Mouse (Mus musculus): ENCODE data around the gene Zdhhc5. TPM values are rescaled to one million over a fixed set of nuclear protein-coding genes. Genes with fewer than 3 reads are reported as not detected.
A peak's percentile ranks its signal among the peaks of the same experiment; 100 is the strongest.
"Not testable (repeated sequence)": the region's sequence is repeated elsewhere in the genome, so short reads cannot be mapped to it uniquely, and the experiment has no call there.

Gene Zdhhc5
- polyA plus RNA-seq, 1 experiment from 2014 or later = 15.2 TPM

DNA sequence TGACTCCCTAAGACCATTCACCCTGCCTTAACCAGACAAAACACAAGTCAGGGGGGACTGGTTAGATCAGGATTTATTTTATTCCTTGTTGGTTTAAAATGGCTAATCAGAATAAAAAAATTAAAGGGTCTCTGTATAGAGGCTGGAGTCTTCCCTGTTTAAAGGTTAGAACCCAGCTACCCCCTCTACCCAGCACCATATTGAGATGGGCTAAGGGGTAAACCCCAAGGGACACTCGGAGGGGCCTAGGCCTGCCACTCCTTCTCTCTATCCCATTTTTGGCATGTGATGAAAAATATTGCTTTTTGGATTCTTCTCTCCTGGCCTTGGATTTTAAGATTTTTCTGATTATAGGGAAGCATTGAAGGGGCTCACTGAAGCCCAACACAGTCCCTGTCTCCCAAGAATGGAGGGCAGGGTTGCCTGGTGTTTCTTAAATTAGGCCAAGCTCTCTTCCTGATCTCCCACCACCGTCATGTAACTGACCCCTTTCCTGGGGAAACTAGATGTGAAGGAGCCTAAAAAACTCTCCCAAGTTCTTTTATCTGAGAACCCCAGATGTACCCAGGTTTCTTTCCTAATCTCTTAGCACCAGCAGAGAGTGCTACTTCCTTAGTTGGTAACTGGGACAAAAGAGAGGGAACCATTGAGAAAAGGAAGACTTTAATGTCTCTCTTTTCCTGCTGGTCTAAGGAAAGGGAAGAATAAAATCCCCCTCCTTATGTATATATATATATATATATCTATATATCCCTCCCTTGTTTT is 26.7 kb downstream of the Zdhhc5 start:
- Histone ChIP-seq H3K36me3 (ENCODE audit: control insufficient read depth, insufficient read depth, low read length) (peaks cover 59% of the 10 kb centered on the region), H3K9ac (ENCODE audit: low read depth, low read length) (no peak overlapping the region), H3K27me3 (replicated peaks; ENCODE audit: control insufficient read depth, insufficient read depth, low read length) (no peaks in the 10 kb centered on the region), H3K4me1 (ENCODE audit: control insufficient read depth, insufficient read depth, low read depth, low read length) (no peaks in the 10 kb centered on the region), H3K4me3 (ENCODE audit: low read length) (no peak overlapping the region), H3K9me3 (ENCODE audit: control insufficient read depth, low read length) (no peaks in the 10 kb centered on the region), H3K27ac (ENCODE audit: low read depth, low read length) (no peak overlapping the region), H3K4me2 (ENCODE audit: low read length) (no peak overlapping the region)
- no peak for ATAC-seq
- 93% methylated on average over 2 of the region's 2 CpGs for WGBS

DNA sequence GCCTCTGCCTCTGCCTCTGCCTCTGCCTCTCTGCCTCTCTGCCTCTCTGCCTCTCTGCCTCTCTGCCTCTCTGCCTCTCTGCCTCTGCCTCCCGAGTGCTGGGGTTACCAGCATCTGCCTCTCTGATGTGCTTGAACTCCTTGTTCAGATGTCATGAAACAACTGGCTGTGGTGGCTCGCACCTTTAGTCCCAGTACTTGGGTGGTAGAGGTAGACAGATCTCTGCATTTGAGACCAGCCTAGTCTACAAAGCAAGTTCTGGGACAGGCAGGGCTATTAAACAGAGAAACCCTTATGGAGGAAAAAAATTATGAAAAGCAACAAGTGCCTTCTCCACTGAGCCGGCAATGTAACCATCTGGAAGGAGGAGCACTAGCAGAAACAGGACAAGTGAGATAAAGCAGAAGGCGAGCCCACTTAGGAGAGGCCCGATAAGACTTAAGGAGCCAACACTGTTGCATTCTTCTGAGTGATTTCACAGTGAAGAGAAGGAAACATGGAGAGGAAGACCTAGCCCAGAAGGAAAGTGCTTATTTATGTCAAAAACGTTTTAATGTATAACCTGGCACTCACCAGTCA is 32.3 kb downstream of the Zdhhc5 start:
- Histone ChIP-seq H3K4me2 (ENCODE audit: low read length) (no peak overlapping the region), H3K9me3 (ENCODE audit: control insufficient read depth, low read length) (no peaks in the 10 kb centered on the region), H3K27ac (ENCODE audit: low read depth, low read length) (no peak overlapping the region), H3K27me3 (replicated peaks; ENCODE audit: control insufficient read depth, insufficient read depth, low read length) (no peaks in the 10 kb centered on the region), H3K9ac (ENCODE audit: low read depth, low read length) (no peak overlapping the region), H3K4me3 (ENCODE audit: low read length) (no peak overlapping the region), H3K36me3 (ENCODE audit: control insufficient read depth, insufficient read depth, low read length) (peaks cover 18% of the 10 kb centered on the region), H3K4me1 (ENCODE audit: control insufficient read depth, insufficient read depth, low read depth, low read length) (peaks cover 8% of the 10 kb centered on the region)
- no peak for ATAC-seq
- 88% methylated on average over 6 of the region's 6 CpGs for whole genome bisulfite sequencing

DNA sequence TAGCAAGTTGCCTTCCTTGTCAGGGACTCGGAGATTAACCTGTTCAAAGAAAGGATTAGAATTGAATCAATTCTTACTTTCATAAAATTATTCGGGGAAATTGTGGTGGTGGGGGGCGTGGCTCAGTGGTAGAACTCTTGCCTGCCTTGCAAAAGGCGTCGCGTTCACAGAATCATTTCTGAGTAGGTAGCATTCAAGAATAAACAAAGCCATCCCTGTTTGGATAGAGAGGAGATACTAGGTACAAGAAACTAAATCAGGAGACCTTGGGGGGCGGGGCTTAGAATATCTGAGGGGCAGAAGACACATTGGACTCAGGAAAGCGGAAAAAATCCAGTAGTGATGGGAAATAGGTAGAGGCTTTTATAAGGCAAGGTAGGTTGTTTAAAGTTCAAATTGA is 36.0 kb downstream of the Zdhhc5 start, which contains the start of gene Tmx2:
Gene Tmx2 (minus strand): TSS at position 125 of the 400 bp plus-strand sequence.
- H3K9me3 ChIP-seq (ENCODE audit: control insufficient read depth, low read length) = no peaks in the 10 kb centered on the region
- no peaks in the 10 kb centered on the region for H3K27me3 ChIP-seq (replicated peaks; ENCODE audit: control insufficient read depth, insufficient read depth, low read length)
- peak within 1 kb of the TSS; percentile 45 for H3K27ac ChIP-seq (ENCODE audit: low read depth, low read length)
- peaks cover 12% of the 10 kb centered on the region for H3K36me3 ChIP-seq (ENCODE audit: control insufficient read depth, insufficient read depth, low read length)
- peak within 1 kb of the TSS; percentile 73 for H3K4me2 ChIP-seq (ENCODE audit: low read length)
- H3K9ac ChIP-seq (ENCODE audit: low read depth, low read length) = peak within 1 kb of the TSS; percentile 73
- H3K4me1 ChIP-seq (ENCODE audit: control insufficient read depth, insufficient read depth, low read depth, low read length) = peaks cover 21% of the 10 kb centered on the region
- WGBS = 19% methylated on average over 8 of the region's 8 CpGs
- peak within 1 kb of the TSS; percentile 71 for H3K4me3 ChIP-seq (ENCODE audit: low read length)
- no peak for ATAC-seq

DNA sequence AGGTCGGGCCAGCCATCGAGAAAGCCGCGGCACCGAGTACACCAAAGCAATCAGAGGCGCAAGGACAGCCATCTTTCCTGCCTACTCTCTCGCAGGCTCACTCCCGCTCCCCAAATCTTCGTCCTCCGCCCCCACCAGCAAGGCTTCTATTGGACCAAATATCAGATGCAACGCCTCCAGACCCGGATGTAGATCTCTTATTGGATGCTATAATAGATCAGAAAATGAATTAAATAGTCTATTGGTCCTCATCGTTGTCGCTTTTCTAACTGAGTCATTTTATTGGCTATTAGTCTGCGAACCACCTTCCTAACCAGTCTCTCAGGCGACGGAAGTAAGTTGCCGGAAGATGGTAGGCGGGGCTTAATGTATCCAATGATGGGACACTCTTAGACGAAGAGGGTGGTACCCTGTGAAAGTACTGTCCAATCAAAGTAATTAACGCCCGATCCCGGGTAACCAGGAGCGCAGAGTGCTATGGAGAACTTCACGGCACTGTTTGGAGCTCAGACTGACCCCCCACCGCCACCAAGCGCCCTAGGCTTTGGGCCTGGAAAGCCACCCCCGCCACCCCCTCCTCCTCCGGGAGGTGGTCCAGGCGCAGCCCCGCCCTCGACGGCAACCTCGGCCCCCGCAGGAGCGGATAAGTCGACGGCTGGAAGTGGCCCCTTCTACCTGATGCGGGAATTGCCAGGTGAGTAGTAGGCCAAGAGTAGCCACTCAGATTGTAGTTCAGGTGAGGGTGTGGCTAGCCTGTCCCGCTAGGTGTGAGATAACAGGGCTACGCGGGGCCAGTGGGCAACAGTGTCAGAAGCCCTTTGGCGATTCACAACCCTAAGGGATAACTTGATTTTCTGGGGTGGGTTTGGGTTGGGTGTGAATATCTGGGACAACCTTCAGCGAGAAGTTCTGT is 36.8 kb downstream of the Zdhhc5 start, which contains the start of the genes Gm28635 and Med19:
Gene Gm28635 (minus strand): TSS at position 74 of the 913 bp plus-strand sequence.
Gene Med19 (plus strand): TSS at position 435 of the 913 bp plus-strand sequence.
- Histone ChIP-seq H3K4me3 (ENCODE audit: low read length) (peak within 1 kb of the TSS; percentile 71), H3K36me3 (ENCODE audit: control insufficient read depth, insufficient read depth, low read length) (peaks cover 12% of the 10 kb centered on the region), H3K27me3 (replicated peaks; ENCODE audit: control insufficient read depth, insufficient read depth, low read length) (no peaks in the 10 kb centered on the region), H3K9ac (ENCODE audit: low read depth, low read length) (peak within 1 kb of the TSS; percentile 76), H3K27ac (ENCODE audit: low read depth, low read length) (peak within 1 kb of the TSS; percentile 86), H3K4me2 (ENCODE audit: low read length) (peak within 1 kb of the TSS; percentile 73), H3K9me3 (ENCODE audit: control insufficient read depth, low read length) (no peaks in the 10 kb centered on the region), H3K4me1 (ENCODE audit: control insufficient read depth, insufficient read depth, low read depth, low read length) (peaks cover 21% of the 10 kb centered on the region)
- ATAC-seq = peak; percentile 100
- 0% methylated on average over 44 of the region's 44 CpGs for WGBS

- 11% methylated on average over 21 of the region's 22 CpGs for WGBS
- Histone ChIP-seq H3K9me3 (ENCODE audit: control insufficient read depth, low read length) (no peaks in the 10 kb centered on the region), H3K27ac (ENCODE audit: low read depth, low read length) (peak overlapping the region; percentile 86), H3K36me3 (ENCODE audit: control insufficient read depth, insufficient read depth, low read length) (peaks cover 18% of the 10 kb centered on the region), H3K4me2 (ENCODE audit: low read length) (peak overlapping the region; percentile 66), H3K4me3 (ENCODE audit: low read length) (peak overlapping the region; percentile 71), H3K27me3 (replicated peaks; ENCODE audit: control insufficient read depth, insufficient read depth, low read length) (no peaks in the 10 kb centered on the region), H3K9ac (ENCODE audit: low read depth, low read length) (peak overlapping the region; percentile 76), H3K4me1 (ENCODE audit: control insufficient read depth, insufficient read depth, low read depth, low read length) (peaks cover 21% of the 10 kb centered on the region)
- peak; percentile 65 for ATAC-seq
Observed at GRCm38 (mm10) chr2:84677270-84677967, 37.6 kb downstream of the Zdhhc5 start.

DNA sequence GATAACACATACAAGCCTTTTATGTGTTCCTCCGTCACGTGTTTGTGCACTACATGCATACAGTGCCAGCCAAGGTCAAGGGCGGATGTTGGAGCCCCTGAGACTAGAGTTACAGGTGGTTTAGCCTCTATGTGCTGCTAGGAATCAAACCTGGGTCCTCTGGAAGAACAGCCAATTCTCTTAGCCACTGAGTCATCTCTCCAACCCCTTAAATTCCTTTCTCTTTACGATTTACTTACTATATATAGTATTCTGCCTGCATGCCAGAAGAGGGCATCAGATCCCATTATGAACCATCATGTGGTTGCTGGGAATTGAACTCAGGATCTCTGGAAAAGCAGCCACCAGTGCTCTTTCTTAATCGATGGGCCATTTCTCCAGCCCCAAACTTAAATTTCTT is 43.4 kb downstream of the Zdhhc5 start:
- WGBS = 65% methylated on average over 3 of the region's 5 CpGs
- H3K27ac ChIP-seq (ENCODE audit: low read depth, low read length); ATAC-seq: not testable (repeated sequence)

DNA sequence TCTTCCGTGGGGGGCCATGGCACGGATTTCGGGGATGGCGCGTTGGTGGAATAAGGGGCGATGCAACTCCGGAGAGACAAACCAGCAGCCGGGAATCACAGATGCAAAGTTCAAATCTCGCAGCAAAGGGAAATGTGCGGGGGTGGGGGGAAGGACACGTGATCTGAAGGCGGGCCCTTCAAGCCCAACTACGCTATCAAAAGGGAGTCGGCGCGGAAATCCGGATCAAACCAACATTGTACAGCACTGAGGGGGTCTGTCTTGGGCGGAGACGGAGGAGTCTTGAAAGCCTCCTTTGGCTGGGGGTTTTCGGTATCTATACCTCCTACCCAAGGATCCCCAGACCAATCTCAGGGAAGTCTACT is 44.4 kb downstream of the Zdhhc5 start, which contains the start of gene Selenoh:
Gene Selenoh (minus strand): TSS at position 202 of the 365 bp plus-strand sequence.
- H3K4me3 ChIP-seq (ENCODE audit: low read length) = peak within 1 kb of the TSS; percentile 95
- H3K9me3 ChIP-seq (ENCODE audit: control insufficient read depth, low read length) = no peaks in the 10 kb centered on the region
- 0% methylated on average over 20 of the region's 20 CpGs for WGBS
- H3K4me1 ChIP-seq (ENCODE audit: control insufficient read depth, insufficient read depth, low read depth, low read length) = peaks cover 13% of the 10 kb centered on the region
- H3K9ac ChIP-seq (ENCODE audit: low read depth, low read length) = peak within 1 kb of the TSS; percentile 89
- H3K4me2 ChIP-seq (ENCODE audit: low read length) = peak within 1 kb of the TSS; percentile 76
- no peaks in the 10 kb centered on the region for H3K27me3 ChIP-seq (replicated peaks; ENCODE audit: control insufficient read depth, insufficient read depth, low read length)
- peak within 1 kb of the TSS; percentile 91 for H3K27ac ChIP-seq (ENCODE audit: low read depth, low read length)
- peak; percentile 98 for ATAC-seq
- peaks cover 20% of the 10 kb centered on the region for H3K36me3 ChIP-seq (ENCODE audit: control insufficient read depth, insufficient read depth, low read length)

More for the DNA sequence above, 43.4 kb downstream of the Zdhhc5 start:
- Histone ChIP-seq H3K4me1 (ENCODE audit: control insufficient read depth, insufficient read depth, low read depth, low read length) (peaks cover 18% of the 10 kb centered on the region), H3K4me2 (ENCODE audit: low read length) (peak overlapping the region; percentile 76), H3K36me3 (ENCODE audit: control insufficient read depth, insufficient read depth, low read length) (peaks cover 22% of the 10 kb centered on the region)
- not testable (repeated sequence) for H3K27me3 ChIP-seq (replicated peaks; ENCODE audit: control insufficient read depth, insufficient read depth, low read length); H3K4me3 ChIP-seq (ENCODE audit: low read length); H3K9me3 ChIP-seq (ENCODE audit: control insufficient read depth, low read length); H3K9ac ChIP-seq (ENCODE audit: low read depth, low read length)

DNA sequence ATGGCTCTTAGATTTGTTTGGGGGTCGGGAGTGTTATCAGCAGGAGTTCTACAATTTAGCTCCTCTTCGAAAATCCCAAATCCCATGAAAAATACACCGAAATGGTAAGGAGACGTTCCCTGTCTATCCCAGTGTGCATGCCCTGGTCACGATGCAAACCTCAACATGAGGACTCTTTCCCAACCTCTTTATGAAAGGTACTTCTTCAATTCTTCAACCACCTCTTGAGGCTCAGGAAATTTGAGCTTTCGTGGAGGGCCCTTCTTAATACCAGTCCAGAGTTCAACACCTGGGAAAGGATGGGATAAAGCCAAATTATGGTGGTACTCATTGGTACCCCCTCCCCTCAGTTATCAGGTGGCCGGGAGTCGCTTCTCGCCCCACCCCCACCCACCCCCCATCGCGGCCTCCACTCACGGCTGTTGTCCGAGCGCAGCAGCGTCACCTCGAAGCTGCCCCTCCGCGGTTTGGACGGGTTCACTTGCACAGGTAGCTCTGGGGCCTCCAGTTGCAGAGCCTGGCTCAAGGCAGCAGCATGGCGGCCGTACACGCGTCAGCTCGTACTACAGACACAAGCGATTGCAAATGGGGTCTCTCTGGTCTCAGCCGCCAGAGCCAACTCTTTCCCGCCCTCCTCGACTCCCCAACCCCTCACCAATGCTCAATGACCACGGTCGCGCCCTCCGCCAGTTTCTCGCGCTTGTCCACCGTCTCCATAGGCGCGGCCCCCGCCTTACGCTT is 45.0 kb downstream of the Zdhhc5 start:
- Histone ChIP-seq H3K27ac (ENCODE audit: low read depth, low read length) (peak overlapping the region; percentile 91), H3K9me3 (ENCODE audit: control insufficient read depth, low read length) (no peaks in the 10 kb centered on the region), H3K4me3 (ENCODE audit: low read length) (peak overlapping the region; percentile 95), H3K4me2 (ENCODE audit: low read length) (peak overlapping the region; percentile 76), H3K4me1 (ENCODE audit: control insufficient read depth, insufficient read depth, low read depth, low read length) (peaks cover 13% of the 10 kb centered on the region), H3K36me3 (ENCODE audit: control insufficient read depth, insufficient read depth, low read length) (peaks cover 16% of the 10 kb centered on the region), H3K9ac (ENCODE audit: low read depth, low read length) (peak overlapping the region; percentile 89), H3K27me3 (replicated peaks; ENCODE audit: control insufficient read depth, insufficient read depth, low read length) (no peaks in the 10 kb centered on the region)
- WGBS = 3% methylated on average over 39 of the region's 39 CpGs
- ATAC-seq = peak; percentile 79
